Mouse (Mus musculus) common myeloid progenitor, adult 5-6 weeks (primary cell): ENCODE measurements at regions not wholly inside any gene's neighbourhood (a gene's known extent, or its start where the extent isn't known, plus 50 kb on each side); places are given as distances from the start of the nearest gene placed in this dataset.

Experiments
- ATAC-seq: replicated peaks from 2 replicates; pipeline ENCODE4 v1.8.0; 2016; ENCODE audit warnings: low read depth, mild to moderate bottlenecking, moderate TSS enrichment, inconsistent platforms; ENCODE audit not compliant: poor library complexity, severe bottlenecking

DNA sequence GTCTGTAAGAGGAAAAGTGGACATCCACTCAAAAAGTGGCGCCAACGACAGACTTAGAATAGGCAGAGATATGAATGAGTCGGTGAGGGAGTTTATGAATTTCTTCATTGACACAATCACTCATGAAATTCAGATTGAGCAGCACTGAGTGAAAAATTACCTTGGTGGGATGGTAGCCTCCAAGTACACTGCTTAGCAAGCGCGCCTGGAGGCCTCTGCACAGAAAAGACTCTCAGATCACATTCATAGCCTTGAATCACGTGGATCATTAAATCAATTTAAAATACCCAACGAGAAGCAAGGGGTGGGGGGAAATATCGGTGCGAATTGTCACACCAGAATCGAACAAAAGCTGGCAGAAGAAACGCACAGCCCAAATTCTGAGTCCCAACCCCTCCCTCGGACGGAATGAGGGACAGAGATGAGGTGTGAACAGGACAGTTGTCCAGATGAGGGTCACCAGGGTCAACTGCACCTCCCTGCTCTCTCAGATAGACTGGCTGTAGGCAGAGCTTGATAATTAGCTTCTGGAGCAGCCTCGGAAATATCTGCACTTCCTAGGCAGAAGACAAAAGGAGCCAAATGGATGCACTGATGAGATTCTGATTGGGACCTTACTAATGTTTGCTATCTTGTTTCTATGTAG lies 113.5 kb upstream of the Cdkn3 start:
- ATAC-seq = no peak

DNA sequence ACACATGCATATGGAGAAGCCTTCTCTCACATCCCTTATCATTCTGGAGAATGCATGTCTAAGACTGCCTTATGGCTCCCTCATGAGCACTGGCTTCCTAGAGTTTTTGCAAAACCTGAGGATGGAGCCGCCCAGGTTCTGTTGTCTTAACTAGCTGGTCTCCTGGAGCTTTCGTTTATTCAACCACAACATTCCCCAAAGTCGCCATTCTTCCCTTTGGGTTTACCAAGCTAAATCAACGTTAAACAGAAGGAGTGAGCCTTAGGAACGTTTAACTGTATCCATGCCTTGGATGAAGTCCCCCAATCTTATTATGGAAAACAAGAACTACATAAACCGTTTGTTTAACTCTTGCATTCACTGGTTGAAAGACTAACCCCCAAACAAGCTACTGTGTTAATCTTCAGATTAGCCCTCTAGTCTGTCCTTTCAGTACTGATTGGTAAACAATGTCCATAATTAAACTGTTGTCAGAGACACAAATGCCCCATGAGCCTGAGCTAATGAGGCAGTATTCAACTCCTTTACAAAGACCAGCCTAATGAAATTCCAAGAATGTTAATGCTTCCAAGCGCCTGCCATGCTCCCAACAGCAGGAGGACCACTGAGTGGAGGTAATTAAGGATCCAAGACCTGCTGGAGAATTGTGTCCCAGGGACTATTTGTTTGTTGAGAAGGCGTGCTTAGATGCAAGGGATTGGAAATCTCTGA lies 121.1 kb upstream of the Cdkn3 start:
- ATAC-seq = no peak

DNA sequence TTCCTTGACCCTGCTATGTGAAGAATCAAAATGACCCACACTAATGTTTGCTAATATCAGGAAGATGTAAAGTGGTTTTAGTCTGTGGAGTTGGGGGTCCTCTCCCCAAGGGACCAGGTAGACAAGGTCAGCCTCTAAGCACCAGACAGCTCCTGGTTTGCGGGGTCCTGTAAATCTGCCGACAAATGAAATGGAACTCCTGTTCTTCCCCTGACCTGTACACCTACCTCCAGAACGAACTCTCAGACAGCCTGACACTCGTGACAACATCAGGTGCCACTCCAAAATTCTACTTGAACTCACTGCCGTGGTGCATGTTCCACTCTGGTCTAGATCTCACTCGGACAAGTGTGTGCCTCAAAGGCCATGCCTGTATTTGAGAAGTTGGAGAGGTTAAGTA lies 121.8 kb upstream of the Cdkn3 start:
- no peak for ATAC-seq

DNA sequence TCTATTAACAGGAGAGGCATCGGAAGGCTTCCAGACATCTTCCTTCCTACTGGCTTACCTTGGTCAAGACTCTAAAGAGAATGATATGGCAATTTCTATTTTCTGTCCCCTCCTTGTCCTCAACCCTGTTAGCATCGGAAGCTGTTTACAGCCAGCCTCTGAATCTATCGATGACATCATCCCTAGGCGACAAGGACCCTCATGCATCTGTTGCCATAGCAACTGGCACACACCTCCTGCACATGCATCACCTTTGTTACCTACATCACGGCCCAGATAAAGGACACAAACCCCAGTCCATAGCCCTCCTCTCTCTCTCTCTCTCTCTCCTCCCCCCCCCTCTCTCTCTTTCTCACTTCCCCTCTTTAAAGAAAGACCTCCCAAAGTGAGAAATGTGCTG lies 123.1 kb upstream of the Cdkn3 start:
- ATAC-seq = no peak

DNA sequence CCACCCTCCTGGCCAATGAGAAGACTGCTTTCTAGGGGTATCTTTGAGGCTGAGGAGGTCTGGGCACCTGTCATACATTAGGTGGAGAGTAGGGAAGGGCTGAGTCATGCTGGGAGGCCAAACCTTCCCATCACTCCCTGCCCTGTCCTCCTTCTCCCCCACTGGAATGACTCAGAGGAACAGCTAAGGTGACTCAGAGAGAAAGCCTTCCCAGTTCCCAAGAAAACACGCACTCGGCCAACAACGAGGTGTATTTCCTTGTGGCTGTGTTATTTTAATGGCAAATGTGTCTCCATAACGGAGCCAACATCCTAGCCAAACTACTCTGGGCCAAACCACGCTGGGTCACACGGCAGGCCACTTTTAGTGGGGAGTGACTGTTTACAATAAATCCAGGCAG lies 124.0 kb upstream of the Cdkn3 start:
- ATAC-seq = no peak

DNA sequence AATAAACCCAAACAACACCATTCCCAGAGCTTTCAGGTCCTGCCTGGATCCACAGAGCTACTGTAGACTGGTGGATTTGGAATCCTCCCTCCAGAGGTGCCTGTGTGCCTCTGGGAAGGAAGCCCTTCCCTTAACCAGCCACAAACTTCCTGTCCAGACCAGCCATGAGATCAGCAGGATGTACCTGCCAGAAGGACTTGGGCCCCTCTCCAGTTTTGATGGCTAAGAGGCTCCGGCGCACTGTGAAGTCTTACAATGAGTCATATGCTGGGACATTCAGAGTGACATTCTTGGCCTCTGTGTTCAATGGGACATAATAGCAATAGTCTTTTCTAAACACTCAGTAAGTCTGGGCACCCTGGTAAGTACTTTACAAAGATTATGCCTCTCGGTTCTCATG lies 125.0 kb upstream of the Cdkn3 start:
- ATAC-seq = no peak

DNA sequence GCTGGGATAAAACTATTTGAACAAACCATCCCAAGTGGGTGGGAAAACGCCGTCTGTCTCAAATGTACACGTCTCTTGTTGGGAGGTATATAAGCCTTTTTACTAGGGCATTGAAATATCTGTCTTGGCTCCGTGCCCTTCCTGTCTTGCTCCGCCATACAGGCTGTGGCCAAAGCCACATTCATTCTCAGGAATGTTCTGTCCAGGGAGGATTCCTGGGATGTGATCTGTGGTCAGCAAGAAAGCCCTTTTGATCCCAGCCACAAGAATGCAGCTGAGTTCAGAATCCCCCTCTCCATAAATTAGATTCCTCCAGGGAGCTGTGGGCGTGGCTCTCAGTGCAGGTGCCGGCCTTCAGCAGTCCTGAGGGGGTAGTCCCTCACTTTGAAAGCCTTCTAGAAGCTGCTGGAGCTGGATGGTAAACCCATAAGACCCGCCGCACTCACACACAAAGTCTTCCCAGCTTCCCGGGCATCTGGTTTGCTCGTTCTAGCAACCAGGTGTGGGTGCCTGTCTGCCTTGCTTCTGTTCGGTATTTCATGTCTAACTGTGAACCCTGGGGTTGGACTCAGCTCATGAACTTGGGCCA lies 125.6 kb upstream of the Cdkn3 start:
- no peak for ATAC-seq

DNA sequence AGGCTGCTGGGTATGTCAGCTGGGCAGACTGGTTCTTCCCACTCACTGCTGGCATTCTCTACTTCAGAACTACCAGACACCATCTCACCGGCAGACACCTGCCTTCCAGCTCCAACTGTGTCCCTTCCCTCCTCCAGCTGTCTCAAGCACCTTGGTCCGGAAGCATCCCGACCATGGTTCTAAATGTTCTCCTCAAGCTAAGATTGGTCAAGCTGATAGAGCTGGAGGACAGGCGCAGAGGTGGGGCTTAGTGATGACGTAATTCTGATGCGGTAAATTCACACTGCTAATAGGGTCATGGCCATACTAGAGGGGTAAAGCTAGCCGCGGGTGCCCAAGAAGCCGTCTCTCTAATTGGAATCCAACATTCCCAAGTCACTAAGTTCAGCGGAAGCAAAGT lies 126.1 kb upstream of the Cdkn3 start:
- no peak for ATAC-seq

DNA sequence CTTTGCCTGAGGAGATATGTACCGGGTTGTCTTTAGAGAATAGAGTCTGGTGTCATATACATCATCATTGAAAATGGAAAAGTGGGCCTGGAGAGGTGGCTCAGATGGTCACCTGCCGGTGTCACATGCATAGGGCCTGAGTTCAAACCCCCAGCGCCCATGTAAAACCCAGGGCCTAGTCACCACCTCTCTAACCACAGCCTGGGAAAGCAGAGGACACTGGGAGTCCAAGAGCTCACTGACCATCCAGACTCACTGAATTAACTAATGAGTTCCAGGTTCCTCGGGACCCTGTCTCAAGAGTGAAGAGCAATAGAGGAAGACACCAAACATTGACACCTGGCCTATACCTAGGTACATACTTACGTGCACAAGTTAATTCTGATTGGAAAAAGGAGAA lies 132.7 kb upstream of the Cdkn3 start:
- no peak for ATAC-seq

DNA sequence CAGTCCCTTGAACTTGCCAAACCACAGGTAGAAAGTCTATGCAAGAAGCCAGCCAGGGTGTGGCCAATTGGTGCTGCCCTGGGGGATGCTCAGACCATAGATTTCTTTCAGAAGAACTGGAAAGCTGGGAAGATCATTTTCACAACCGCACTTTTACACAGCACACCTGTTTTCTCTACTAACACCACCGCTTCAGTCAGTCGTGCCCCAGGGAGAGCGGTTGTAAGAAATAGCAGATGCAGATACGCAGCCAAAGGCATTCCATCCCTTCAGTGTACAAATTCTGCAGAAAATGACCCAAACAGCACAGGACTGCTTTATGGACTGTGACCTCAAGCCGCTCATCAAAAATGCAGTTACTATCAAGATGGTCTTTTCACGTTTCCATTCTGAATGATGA lies 134.6 kb upstream of the Cdkn3 start:
- no peak for ATAC-seq

DNA sequence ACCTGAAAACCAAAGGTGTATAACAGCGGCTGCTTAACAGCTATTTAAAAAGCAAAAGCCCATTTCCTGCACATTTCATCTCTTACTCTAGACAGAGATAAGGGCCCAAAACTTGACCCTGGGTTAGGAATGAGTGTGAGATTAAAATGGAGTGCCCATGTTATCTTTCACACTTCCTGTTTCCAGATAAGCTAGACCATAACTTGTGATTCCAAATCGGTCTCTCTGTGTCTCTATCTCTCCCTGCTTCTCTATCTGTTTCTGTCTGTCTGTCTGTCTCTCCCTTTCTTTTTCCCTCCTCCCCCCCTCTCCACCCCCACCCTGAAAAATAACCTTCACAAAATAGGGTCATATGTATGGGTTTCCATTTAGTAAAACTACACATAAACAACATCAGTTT lies 136.7 kb upstream of the Cdkn3 start:
- ATAC-seq = no peak

DNA sequence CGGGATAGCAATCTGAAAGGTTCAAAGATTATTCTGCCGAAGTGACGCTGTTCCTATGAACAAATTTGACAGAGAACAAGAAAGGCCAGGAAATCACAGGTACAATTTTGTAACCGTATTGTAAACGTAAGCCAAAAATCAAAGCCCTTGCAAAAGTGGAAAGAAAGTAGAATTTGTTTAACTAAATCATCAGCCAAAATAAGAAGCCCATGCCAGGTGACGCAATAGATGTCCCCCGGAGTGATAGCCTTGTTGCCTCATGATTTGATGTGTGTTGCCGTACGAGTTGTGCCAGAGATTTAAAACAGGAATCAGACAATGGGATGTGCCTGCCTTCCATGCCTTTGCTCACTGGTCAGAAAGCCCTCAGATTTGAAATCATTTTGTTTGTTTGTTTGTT lies 144.3 kb upstream of the Cdkn3 start:
- ATAC-seq = no peak

DNA sequence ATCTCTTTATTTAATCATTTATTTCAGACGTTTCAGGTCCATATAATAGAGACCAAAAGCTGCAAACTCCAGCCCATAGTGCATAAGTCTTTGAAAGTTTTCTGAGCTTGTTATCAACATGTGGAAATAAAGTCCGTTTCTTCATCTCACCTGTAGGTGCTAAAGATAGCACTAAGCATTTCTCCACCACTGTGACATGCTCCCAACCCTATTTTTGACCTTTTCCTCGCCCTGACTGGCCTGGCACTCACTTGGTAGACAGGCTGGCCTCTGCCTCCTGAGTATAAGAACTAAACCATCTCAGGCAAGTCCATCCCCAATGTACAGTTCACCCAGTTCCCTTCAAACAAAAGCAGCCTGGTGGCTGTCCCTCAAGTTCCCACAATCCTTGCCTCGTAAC lies 145.4 kb upstream of the Cdkn3 start:
- no peak for ATAC-seq

DNA sequence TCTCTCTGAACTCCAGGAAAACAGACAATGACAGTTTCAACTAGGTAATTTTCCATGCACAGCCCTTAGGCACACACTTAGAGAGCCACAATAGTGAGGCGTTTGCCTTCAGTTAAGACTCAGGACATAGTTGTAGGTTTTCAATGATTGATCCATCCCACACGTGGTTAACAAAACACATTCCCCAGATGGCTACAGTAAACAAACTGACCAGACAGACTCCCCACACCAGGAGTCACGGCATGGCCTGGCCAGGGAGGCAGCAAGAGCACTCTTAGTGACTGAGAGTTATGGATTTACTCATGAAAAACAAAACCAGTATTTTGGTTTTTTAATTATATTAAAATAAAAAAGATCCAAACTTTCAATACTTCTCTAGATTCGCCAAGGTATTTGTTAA lies 146.6 kb upstream of the Cdkn3 start:
- ATAC-seq = no peak

DNA sequence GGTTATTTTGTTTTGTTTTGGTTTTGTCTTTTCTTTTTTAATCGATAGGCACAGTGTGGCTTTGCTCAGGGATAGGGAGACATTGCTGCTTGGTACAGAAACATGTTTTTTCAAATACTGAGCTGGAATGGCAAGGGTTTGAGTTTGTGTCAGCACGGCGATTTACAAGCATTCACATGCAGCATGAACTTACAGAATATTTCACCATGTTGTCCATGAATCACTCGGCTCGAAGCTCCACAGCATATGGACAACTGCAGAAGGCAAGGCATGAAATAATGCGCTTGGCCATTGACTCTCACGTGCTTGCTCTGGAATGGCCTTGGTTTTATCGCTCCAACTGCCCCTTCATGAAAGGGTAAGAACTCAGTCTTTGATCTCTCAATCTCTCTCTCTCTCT lies 147.1 kb upstream of the Cdkn3 start:
- ATAC-seq = no peak

DNA sequence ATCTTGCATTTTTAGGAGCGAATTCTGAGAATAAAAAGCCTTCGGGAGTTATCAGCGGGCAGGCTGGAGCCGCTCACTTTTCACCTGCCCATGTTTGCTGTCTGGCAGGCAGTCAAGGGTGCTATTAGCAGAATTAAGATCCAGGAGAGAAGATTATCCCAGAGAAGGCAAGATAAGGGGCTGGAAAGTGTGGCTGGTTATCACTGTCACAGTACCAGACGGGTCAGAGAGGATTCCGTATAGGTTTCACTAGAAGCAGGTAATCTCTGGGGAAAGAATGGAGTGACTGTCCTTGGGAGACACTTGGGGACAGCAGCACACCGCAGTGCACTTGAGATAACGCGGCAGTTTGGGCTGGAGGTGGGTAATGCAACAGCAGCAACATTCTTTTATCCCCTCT lies 147.8 kb upstream of the Cdkn3 start:
- no peak for ATAC-seq

DNA sequence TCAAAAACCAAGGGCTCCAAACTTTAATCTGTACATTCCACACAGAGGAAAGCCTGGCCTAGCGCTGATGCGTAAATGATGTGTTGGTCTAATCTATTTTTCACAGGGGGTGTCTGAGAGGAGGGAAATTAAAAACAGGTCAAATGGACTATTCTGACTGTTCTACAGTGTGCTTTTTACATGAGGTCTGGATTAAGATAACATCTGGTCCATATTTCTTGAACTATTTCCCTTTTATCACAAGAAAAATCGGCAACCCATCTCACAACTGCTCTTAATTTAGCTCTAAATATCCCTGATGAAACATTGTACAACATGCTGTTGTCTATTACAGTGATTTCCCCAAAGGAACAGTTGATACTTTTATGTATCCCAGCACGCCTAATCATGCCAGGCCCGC lies 149.4 kb upstream of the Cdkn3 start:
- no peak for ATAC-seq

DNA sequence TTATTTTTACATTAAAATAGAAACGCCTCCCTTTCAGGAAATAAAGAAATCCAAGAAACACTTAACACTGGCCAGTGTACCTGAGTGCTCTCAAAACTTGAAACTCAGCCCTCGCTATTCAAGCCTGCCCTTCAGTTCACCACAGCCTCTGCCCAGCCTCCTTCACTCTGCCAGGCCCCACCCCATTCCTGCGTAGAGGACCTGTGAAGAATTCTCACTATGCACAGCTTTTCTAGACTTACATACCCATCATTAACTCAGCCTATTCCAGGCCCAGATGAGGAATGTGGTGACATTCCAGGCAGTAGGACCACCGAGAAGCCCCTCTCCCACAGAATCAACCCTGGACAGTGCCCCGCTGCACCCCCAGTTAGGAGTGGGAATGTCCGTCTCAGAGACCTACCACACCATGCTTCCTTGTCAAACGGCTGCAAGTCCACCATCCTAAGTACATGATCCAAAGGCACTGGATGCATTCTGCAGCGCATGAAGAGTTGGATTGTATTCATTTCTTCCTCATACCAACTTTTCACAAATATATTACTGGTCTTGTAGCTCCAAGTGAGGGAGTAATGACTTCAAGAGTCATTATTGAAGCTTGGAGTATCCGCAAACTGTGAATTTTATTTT lies 150.0 kb upstream of the Cdkn3 start:
- ATAC-seq = no peak

DNA sequence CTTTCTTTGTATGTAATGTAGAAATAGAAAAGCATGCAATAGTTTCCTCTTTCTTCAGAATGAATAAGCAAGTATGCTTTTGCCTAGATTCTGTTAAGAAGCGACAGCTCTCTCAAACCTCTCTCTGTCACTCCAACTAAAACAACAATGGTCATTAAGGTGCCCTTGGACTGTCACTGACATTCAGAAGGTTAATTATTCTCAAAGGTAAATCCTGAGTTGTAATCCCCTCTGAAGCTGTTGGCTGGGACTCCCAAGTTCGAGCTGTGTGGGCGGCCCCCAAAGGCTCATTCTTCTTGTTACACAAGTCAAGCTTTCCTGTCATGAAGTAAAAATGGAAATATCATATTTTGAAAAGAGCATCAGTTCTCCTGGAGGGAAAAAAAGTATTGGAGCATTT lies 153.6 kb upstream of the Cdkn3 start:
- no peak for ATAC-seq

DNA sequence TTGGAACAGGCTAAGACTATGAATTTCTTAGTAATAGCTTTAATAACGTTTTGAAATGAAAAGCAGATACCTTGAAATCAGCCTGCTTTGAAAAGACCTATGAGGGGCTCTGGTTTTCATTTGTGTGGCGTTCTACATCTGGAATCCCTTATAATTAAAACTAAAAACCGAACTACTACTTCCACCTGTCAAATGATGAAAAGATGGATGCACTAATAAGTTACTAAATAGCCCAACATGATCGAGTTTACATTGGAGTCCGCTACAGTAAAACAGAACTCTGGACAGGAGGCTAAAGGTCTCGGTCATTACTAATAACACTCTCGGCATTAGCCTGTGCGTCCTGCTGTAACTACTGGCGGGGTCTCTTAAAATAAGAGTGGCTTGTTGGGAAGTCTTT lies 154.3 kb upstream of the Cdkn3 start:
- ATAC-seq = no peak

DNA sequence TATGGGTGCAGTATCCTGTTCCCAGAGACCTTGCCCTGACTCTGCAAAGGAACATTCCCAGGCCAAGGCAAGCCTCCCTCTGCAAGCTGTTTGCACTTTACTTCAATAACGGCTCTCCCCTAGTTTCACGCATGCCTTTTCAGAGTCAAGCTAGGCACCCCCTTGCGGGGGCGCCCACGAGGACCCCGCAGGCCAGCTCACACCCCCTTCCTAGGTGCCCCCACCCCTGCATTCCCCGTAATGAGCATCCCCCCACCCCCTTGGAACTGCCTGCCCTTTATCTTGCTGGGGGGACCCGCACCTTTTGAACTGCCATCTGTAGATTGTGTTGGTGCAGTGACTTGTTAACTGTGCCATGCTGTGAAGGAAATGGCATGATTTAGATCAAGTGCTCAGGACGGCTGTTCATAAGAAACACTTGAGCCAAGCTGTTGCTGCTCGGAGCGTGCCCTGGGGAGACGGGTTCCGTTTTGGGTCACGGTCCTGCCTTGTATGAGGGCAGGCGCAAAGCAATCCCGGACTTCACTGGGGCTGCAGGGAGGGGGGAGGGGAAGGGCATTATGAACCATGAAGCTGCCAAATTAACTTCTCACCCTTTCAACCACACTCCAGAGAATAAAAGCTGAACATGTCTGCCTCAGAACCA lies 155.3 kb upstream of the Cdkn3 start:
- ATAC-seq = no peak
